Mouse (Mus musculus): Measurements from ENCODE around the gene Wdfy2. TPM values are rescaled to one million over a fixed set of nuclear protein-coding genes. Genes with fewer than 3 reads are reported as not detected.
A peak's percentile ranks its signal among the peaks of the same experiment; 100 is the strongest.

Wdfy2 gene
- polyA plus RNA-seq, 1 experiment, result 15.5 TPM

GRCm38 (mm10) chr14:62975046-62975445 lies 137.6 kb downstream of the Wdfy2 start:
- WGBS, result 62% methylated on average over 5 of the region's 5 CpGs
- Histone ChIP-seq H3K36me3 (ENCODE audit: control insufficient read depth, insufficient read depth, low read length) (no peaks in the 10 kb centered on the region), H3K27me3 (ENCODE audit: control insufficient read depth, insufficient read depth, low read length) (no peaks in the 10 kb centered on the region), H3K27ac (ENCODE audit: control insufficient read depth, insufficient read depth, low read length) (no peak overlapping the region), H3K4me3 (ENCODE audit: control insufficient read depth, insufficient read depth, low read length) (no peak overlapping the region), H3K4me1 (replicated peaks; ENCODE audit: control insufficient read depth, insufficient read depth, low read length) (no peaks in the 10 kb centered on the region)
- DNase-seq, result peak; percentile 72
- TF ChIP-seq CTCF (IDR thresholded peaks at IDR 0.05; ENCODE audit: borderline replicate concordance, control insufficient read depth, extremely low read depth, insufficient read depth, low read length, poor library complexity) (peak; percentile 50; the same call in 1 of the 2 replicates), POLR2A (IDR thresholded peaks at IDR 0.05; ENCODE audit: control insufficient read depth, extremely low read depth, insufficient read depth, low read length, poor library complexity) (no peak)

- WGBS, result 46% methylated on average over 1 of the region's 1 CpGs
- Histone ChIP-seq H3K4me1 (replicated peaks; ENCODE audit: control insufficient read depth, insufficient read depth, low read length) (no peaks in the 10 kb centered on the region), H3K36me3 (ENCODE audit: control insufficient read depth, insufficient read depth, low read length) (no peaks in the 10 kb centered on the region), H3K27ac (ENCODE audit: control insufficient read depth, insufficient read depth, low read length) (no peak overlapping the region), H3K4me3 (ENCODE audit: control insufficient read depth, insufficient read depth, low read length) (no peak overlapping the region), H3K27me3 (ENCODE audit: control insufficient read depth, insufficient read depth, low read length) (no peaks in the 10 kb centered on the region)
- TF ChIP-seq CTCF (IDR thresholded peaks at IDR 0.05; ENCODE audit: borderline replicate concordance, control insufficient read depth, extremely low read depth, insufficient read depth, low read length, poor library complexity) (no peak), POLR2A (IDR thresholded peaks at IDR 0.05; ENCODE audit: control insufficient read depth, extremely low read depth, insufficient read depth, low read length, poor library complexity) (no peak)
- DNase-seq, result no peak
These were observed 142.3 kb downstream of the Wdfy2 start for GRCm38 (mm10) chr14:62979815-62980214.

GRCm38 (mm10) chr14:62984410-62984809 lies 146.9 kb downstream of the Wdfy2 start, which contains the start of gene Defb48:
Gene Defb48 (minus strand): TSS chr14:62984510.
- WGBS, result 85% methylated on average over 1 of the region's 1 CpGs
- Histone ChIP-seq H3K27ac (ENCODE audit: control insufficient read depth, insufficient read depth, low read length) (no peak within 1 kb of the TSS), H3K27me3 (ENCODE audit: control insufficient read depth, insufficient read depth, low read length) (no peaks in the 10 kb centered on the region; the same call in 1 of the 2 replicates), H3K4me3 (ENCODE audit: control insufficient read depth, insufficient read depth, low read length) (no peak within 1 kb of the TSS), H3K4me1 (replicated peaks; ENCODE audit: control insufficient read depth, insufficient read depth, low read length) (no peaks in the 10 kb centered on the region), H3K36me3 (ENCODE audit: control insufficient read depth, insufficient read depth, low read length) (no peaks in the 10 kb centered on the region)
- TF ChIP-seq POLR2A (IDR thresholded peaks at IDR 0.05; ENCODE audit: control insufficient read depth, extremely low read depth, insufficient read depth, low read length, poor library complexity) (no peak), CTCF (IDR thresholded peaks at IDR 0.05; ENCODE audit: borderline replicate concordance, control insufficient read depth, extremely low read depth, insufficient read depth, low read length, poor library complexity) (no peak)
- DNase-seq, result no peak

- no peak for DNase-seq
- Histone ChIP-seq H3K27ac (ENCODE audit: control insufficient read depth, insufficient read depth, low read length) (no peak overlapping the region), H3K27me3 (ENCODE audit: control insufficient read depth, insufficient read depth, low read length) (no peaks in the 10 kb centered on the region; the same call in 1 of the 2 replicates), H3K36me3 (ENCODE audit: control insufficient read depth, insufficient read depth, low read length) (no peaks in the 10 kb centered on the region), H3K4me1 (replicated peaks; ENCODE audit: control insufficient read depth, insufficient read depth, low read length) (0 out of 2 replicates have a peak, but pooled peaks cover 3% of the 10 kb centered on the region), H3K4me3 (ENCODE audit: control insufficient read depth, insufficient read depth, low read length) (no peak overlapping the region)
- no peak for TF ChIP-seq POLR2A (IDR thresholded peaks at IDR 0.05; ENCODE audit: control insufficient read depth, extremely low read depth, insufficient read depth, low read length, poor library complexity)
- no peak for TF ChIP-seq CTCF (IDR thresholded peaks at IDR 0.05; ENCODE audit: borderline replicate concordance, control insufficient read depth, extremely low read depth, insufficient read depth, low read length, poor library complexity)
- 12% methylated on average over 3 of the region's 3 CpGs for WGBS
These were observed 153.8 kb downstream of the Wdfy2 start for GRCm38 (mm10) chr14:62991271-62991670.

- TF ChIP-seq CTCF (IDR thresholded peaks at IDR 0.05; ENCODE audit: borderline replicate concordance, control insufficient read depth, extremely low read depth, insufficient read depth, low read length, poor library complexity) (no peak), POLR2A (IDR thresholded peaks at IDR 0.05; ENCODE audit: control insufficient read depth, extremely low read depth, insufficient read depth, low read length, poor library complexity) (no peak)
- no peak overlapping the region for H3K27ac ChIP-seq (ENCODE audit: control insufficient read depth, insufficient read depth, low read length)
- DNase-seq, result no peak
- H3K36me3 ChIP-seq (ENCODE audit: control insufficient read depth, insufficient read depth, low read length), result no peaks in the 10 kb centered on the region
- H3K27me3 ChIP-seq (ENCODE audit: control insufficient read depth, insufficient read depth, low read length), result no peaks in the 10 kb centered on the region; the same call in 1 of the 2 replicates
- H3K4me3 ChIP-seq (ENCODE audit: control insufficient read depth, insufficient read depth, low read length), result no peak overlapping the region
- WGBS, result 89% methylated on average over 7 of the region's 7 CpGs
- 0 out of 2 replicates have a peak, but pooled peaks cover 3% of the 10 kb centered on the region for H3K4me1 ChIP-seq (replicated peaks; ENCODE audit: control insufficient read depth, insufficient read depth, low read length)
These were observed 154.5 kb downstream of the Wdfy2 start for GRCm38 (mm10) chr14:62991849-62992510.

GRCm38 (mm10) chr14:62997777-62998176 lies 160.3 kb downstream of the Wdfy2 start, which contains the start of gene Defb47:
Gene Defb47 (plus strand): TSS chr14:62998077.
- Histone ChIP-seq H3K27me3 (ENCODE audit: control insufficient read depth, insufficient read depth, low read length) (no peaks in the 10 kb centered on the region), H3K4me3 (ENCODE audit: control insufficient read depth, insufficient read depth, low read length) (no peak within 1 kb of the TSS), H3K27ac (ENCODE audit: control insufficient read depth, insufficient read depth, low read length) (no peak within 1 kb of the TSS), H3K36me3 (ENCODE audit: control insufficient read depth, insufficient read depth, low read length) (no peaks in the 10 kb centered on the region), H3K4me1 (replicated peaks; ENCODE audit: control insufficient read depth, insufficient read depth, low read length) (0 out of 2 replicates have a peak, but pooled peaks cover 1% of the 10 kb centered on the region)
- TF ChIP-seq POLR2A (IDR thresholded peaks at IDR 0.05; ENCODE audit: control insufficient read depth, extremely low read depth, insufficient read depth, low read length, poor library complexity) (no peak), CTCF (IDR thresholded peaks at IDR 0.05; ENCODE audit: borderline replicate concordance, control insufficient read depth, extremely low read depth, insufficient read depth, low read length, poor library complexity) (no peak)
- DNase-seq, result no peak
- WGBS, result 82% methylated on average over 8 of the region's 8 CpGs
